Mouse (Mus musculus) frontal cortex, postnatal 14 days (tissue): Measurements from ENCODE around the gene Dock11.

Experiments
- DNase-seq, 2 experiments: peaks; one replicate each; pipeline ENCODE4 v3.0.0; 2022; ENCODE audit warnings: low spot score in 2 of 2

Dock11 gene

GRCm38 (mm10) chrX:35888087-35888895, at the start of gene Dock11:
TSS of gene Dock11 (plus strand) at chrX:35888832.
- DNase-seq, result peak; percentile 14 to 25

GRCm38 (mm10) chrX:35879703-35880102, 8.9 kb upstream of the Dock11 start:
- no peak for DNase-seq

GRCm38 (mm10) chrX:35888945-35889799, 540 bp downstream of the Dock11 start:
- DNase-seq, result peak; percentile 6 to 10

- DNase-seq, result peak in 1 of 2 experiments; percentile 4
These were observed 1.1 kb downstream of the Dock11 start for GRCm38 (mm10) chrX:35889800-35890106.

- DNase-seq, result no peak
These were observed 3.0 kb downstream of the Dock11 start for GRCm38 (mm10) chrX:35891534-35892125.

- DNase-seq, result no peak
These were observed 3.7 kb downstream of the Dock11 start for GRCm38 (mm10) chrX:35892377-35892776.

GRCm38 (mm10) chrX:35897648-35898500, 9.2 kb downstream of the Dock11 start:
- no peak for DNase-seq

GRCm38 (mm10) chrX:35898501-35898766, 9.8 kb downstream of the Dock11 start:
- DNase-seq, result no peak

- DNase-seq, result no peak
These were observed 15.7 kb downstream of the Dock11 start for GRCm38 (mm10) chrX:35904352-35904751.

- DNase-seq, result no peak
These were observed 18.2 kb downstream of the Dock11 start for GRCm38 (mm10) chrX:35906696-35907330.

- no peak for DNase-seq
These were observed 30.9 kb downstream of the Dock11 start for GRCm38 (mm10) chrX:35919558-35919957.

GRCm38 (mm10) chrX:35920096-35920607, 31.5 kb downstream of the Dock11 start:
- DNase-seq, result no peak

GRCm38 (mm10) chrX:35921922-35922321, 33.3 kb downstream of the Dock11 start:
- DNase-seq, result no peak

GRCm38 (mm10) chrX:35924705-35925264, 36.2 kb downstream of the Dock11 start:
- no peak for DNase-seq

GRCm38 (mm10) chrX:35930094-35930933, 41.7 kb downstream of the Dock11 start:
- no peak for DNase-seq

- DNase-seq, result no peak
These were observed 42.3 kb downstream of the Dock11 start for GRCm38 (mm10) chrX:35930934-35931406.

GRCm38 (mm10) chrX:35931945-35932344, 43.3 kb downstream of the Dock11 start:
- DNase-seq, result no peak

GRCm38 (mm10) chrX:35932952-35933351, 44.3 kb downstream of the Dock11 start:
- no peak for DNase-seq

- no peak for DNase-seq
These were observed 49.5 kb downstream of the Dock11 start for GRCm38 (mm10) chrX:35938112-35938511.

- no peak for DNase-seq
These were observed 57.8 kb downstream of the Dock11 start for GRCm38 (mm10) chrX:35946394-35946793.
